20 mouse cellular contexts compared by ENCODE assay signal in genomic region chr14:25639120-25639758, GRCm38 (mm10). TPM values are rescaled to one million over a fixed set of nuclear protein-coding genes. Genes with fewer than 3 reads are reported as not detected.
A peak's percentile ranks its signal among the peaks of the same experiment; 100 is the strongest.
DNase-seq lines count a peak whose midpoint lies in the region; ATAC-seq and TF ChIP-seq lines count a peak whose summit lies in the region.
"Had no signal": no experiment of that assay in that cellular context is flagged by ENCODE, and none has a peak within 500 bp of the region (broad histone marks: within the 10 kb centered on the region; RNA-seq: fewer than 3 reads in every experiment).

No protein-coding gene starts in this region.

- intact Hi-C loops in heart, postnatal 14 days (cut with DNase I) = no loop called here

- H3K4me1 ChIP-seq in heart, embryonic 15.5 days (replicated peaks) = peaks cover 75% of the 10 kb centered on the region
- peaks cover 28% of the 10 kb centered on the region for H3K4me1 ChIP-seq in midbrain, embryonic 14.5 days (ENCODE audit: control insufficient read depth, insufficient read depth, low read length)
- H3K4me1 ChIP-seq in midbrain, embryonic 10.5 days = peaks cover 24% of the 10 kb centered on the region
- H3K4me1 ChIP-seq in CH12.LX (ENCODE audit: control insufficient read depth in 1 of 2, insufficient read depth in 2 of 2) = peaks cover 45 to 90% of the 10 kb centered on the region in 2 experiments

- H3K9me3 ChIP-seq in heart, embryonic 15.5 days (replicated peaks) = no peaks in the 10 kb centered on the region
- H3K9me3 ChIP-seq in midbrain, embryonic 14.5 days (ENCODE audit: control insufficient read depth, low read length) = no peaks in the 10 kb centered on the region
- no peaks in the 10 kb centered on the region for H3K9me3 ChIP-seq in midbrain, embryonic 10.5 days (replicated peaks)
- no peaks in the 10 kb centered on the region for H3K9me3 ChIP-seq in CH12.LX (replicated peaks; ENCODE audit: low read length)
- H3K9me3 ChIP-seq: forebrain, embryonic 13.5 days; hindbrain, embryonic 12.5 days; limb, embryonic 10.5 days; liver, embryonic 13.5 days had no signal

- H3K36me3 ChIP-seq in heart, embryonic 15.5 days = peaks cover 31% of the 10 kb centered on the region
- peaks cover 80% of the 10 kb centered on the region for H3K36me3 ChIP-seq in midbrain, embryonic 14.5 days (ENCODE audit: control insufficient read depth, insufficient read depth, low read length)
- H3K36me3 ChIP-seq in midbrain, embryonic 10.5 days = peaks cover 97% of the 10 kb centered on the region
- peaks cover 37 to 83% of the 10 kb centered on the region in 2 experiments for H3K36me3 ChIP-seq in CH12.LX (replicated peaks in 1 of 2; ENCODE audit: control insufficient read depth in 1 of 2, insufficient read depth in 1 of 2, low read length in 1 of 2)

- H3K4me2 ChIP-seq in heart, embryonic 15.5 days = no peak overlapping the region
- no peak overlapping the region for H3K4me2 ChIP-seq in midbrain, embryonic 14.5 days (ENCODE audit: low read length)
- 0 out of 2 replicates have a peak overlapping the region, but pooled peaks have one; percentile 16 for H3K4me2 ChIP-seq in CH12.LX (ENCODE audit: insufficient read depth, low read depth, poor library complexity, severe bottlenecking)
- H3K4me2 ChIP-seq: forebrain, embryonic 13.5 days; hindbrain, embryonic 12.5 days; liver, embryonic 13.5 days had no signal

- TF ChIP-seq POLR2A in CH12.LX (IDR thresholded peaks at IDR 0.05; ENCODE audit: low read depth, low read length) = no peak

- TF ChIP-seq CTCF in CH12.LX (conservative IDR thresholded peaks at IDR 0.05 in 1 of 2, IDR thresholded peaks at IDR 0.05 in 1 of 2; ENCODE audit: low read depth in 2 of 2, low read length in 2 of 2) = no peak

- no peaks in the 10 kb centered on the region for H3K27me3 ChIP-seq in heart, embryonic 15.5 days
- H3K27me3 ChIP-seq in midbrain, embryonic 14.5 days (ENCODE audit: control insufficient read depth, insufficient read depth, low read length) = no peaks in the 10 kb centered on the region
- H3K27me3 ChIP-seq in midbrain, embryonic 10.5 days (ENCODE audit: low read depth, poor library complexity, severe bottlenecking) = no peaks in the 10 kb centered on the region
- no peaks in the 10 kb centered on the region for H3K27me3 ChIP-seq in CH12.LX (replicated peaks)
- H3K27me3 ChIP-seq: forebrain, embryonic 13.5 days; hindbrain, embryonic 12.5 days; liver, embryonic 13.5 days had no signal

- in situ Hi-C loops in CH12.LX (cut with MboI; ENCODE audit: low pct_ligation_motif_present, low pct_unique_long_range_greater_than_20kb, low sequenced_read_pairs) = no loop called here

- dilution Hi-C loops in CH12.LX (cut with MboI; ENCODE audit: extremely low pct_ligation_motif_present, extremely low pct_unique_long_range_greater_than_20kb, low sequenced_read_pairs) = no loop called here

- TF ChIP-seq EP300 in CH12.LX (IDR thresholded peaks at IDR 0.05; ENCODE audit: low read length) = no peak

- H3K4me3 ChIP-seq in heart, embryonic 15.5 days = no peak overlapping the region
- no peak overlapping the region for H3K4me3 ChIP-seq in midbrain, embryonic 14.5 days (replicated peaks; ENCODE audit: low read depth, low read length)
- no peak overlapping the region for H3K4me3 ChIP-seq in midbrain, embryonic 10.5 days
- H3K4me3 ChIP-seq in CH12.LX (replicated peaks in 1 of 3; ENCODE audit: low read depth in 2 of 3, low read length in 2 of 3, poor library complexity in 1 of 3) = no peak overlapping the region
- H3K4me3 ChIP-seq: forebrain, embryonic 13.5 days; hindbrain, embryonic 12.5 days; left cerebral cortex, adult 2 months; limb, embryonic 10.5 days; liver, embryonic 13.5 days had no signal

- no peak for TF ChIP-seq RAD21 in CH12.LX (IDR thresholded peaks at IDR 0.05; ENCODE audit: low read depth, low read length)

- no peak for ATAC-seq in heart, embryonic 15.5 days (replicated peaks; ENCODE audit: insufficient number of reproducible peaks, insufficient read depth, low FRiP score, low read depth)
- no peak for ATAC-seq in midbrain, embryonic 14.5 days (ENCODE audit: low FRiP score, low TSS enrichment)
- ATAC-seq: forebrain, embryonic 13.5 days; inflammation-experienced regulatory T-cells, adult 6 months had no signal

- DNase-seq in heart, adult 11 months = peak; percentile 92
- DNase-seq in heart, adult 18-20 months = no peak
- DNase-seq in heart, postnatal 14 days = no peak
- DNase-seq in midbrain, embryonic 14.5 days = no peak
- no peak for DNase-seq in midbrain, embryonic 10.5 days (ENCODE audit: low spot score)
- no peak for DNase-seq in CH12.LX (ENCODE audit: extremely low read depth)
- DNase-seq in lung, adult 18-20 months = no peak
- DNase-seq: B cell, adult 2 months; cerebellum, adult 18-20 months; gastrocnemius, postnatal 10 days; kidney, postnatal 36 days; liver, embryonic 13.5 days; thymus, postnatal 25 days had no signal

- peak overlapping the region; percentile 85 for H3K27ac ChIP-seq in heart, embryonic 15.5 days
- 0 out of 2 replicates have a peak overlapping the region, but pooled peaks have one; percentile 26 for H3K27ac ChIP-seq in midbrain, embryonic 14.5 days (replicated peaks; ENCODE audit: low read depth, low read length)
- H3K27ac ChIP-seq in midbrain, embryonic 10.5 days (replicated peaks) = no peak overlapping the region
- H3K27ac ChIP-seq in CH12.LX (ENCODE audit: insufficient read depth, low read depth) = no peak overlapping the region
- H3K27ac ChIP-seq: forebrain, embryonic 13.5 days; hindbrain, embryonic 12.5 days; limb, embryonic 10.5 days; liver, embryonic 13.5 days; macrophage had no signal

- H3K79me2 ChIP-seq in CH12.LX (replicated peaks; ENCODE audit: control insufficient read depth, extremely low read depth, insufficient read depth, poor library complexity, severe bottlenecking) = no peaks in the 10 kb centered on the region; the same call in 1 of the 2 replicates

- 67% methylated on average over 11 of the region's 11 CpGs for WGBS in heart, embryonic 15.5 days
- 74% methylated on average over 11 of the region's 11 CpGs for WGBS in midbrain, embryonic 14.5 days
- 89% methylated on average over 11 of the region's 11 CpGs for WGBS in midbrain, embryonic 10.5 days

- H3K9ac ChIP-seq in heart, embryonic 15.5 days = no peak overlapping the region
- no peak overlapping the region for H3K9ac ChIP-seq in midbrain, embryonic 14.5 days (replicated peaks; ENCODE audit: low read length)
- no peak overlapping the region for H3K9ac ChIP-seq in CH12.LX (ENCODE audit: insufficient read depth, low read depth)
- H3K9ac ChIP-seq: forebrain, embryonic 13.5 days; hindbrain, embryonic 12.5 days; liver, embryonic 13.5 days had no signal

TF ChIP-seq in CH12.LX, 34 proteins besides CTCF, POLR2A, EP300 and RAD21:
- TF ChIP-seq BHLHE40 (IDR thresholded peaks at IDR 0.05; ENCODE audit: low read depth, low read length) (0 out of 2 replicates have a peak, but pooled peaks have one; percentile 9), ZC3H11A (IDR thresholded peaks at IDR 0.05; ENCODE audit: low read depth, low read length) (no peak), POLR2AphosphoS2 (IDR thresholded peaks at IDR 0.05; ENCODE audit: low read depth, low read length) (no peak)

RNA-seq across cellular contexts. Expression of gene Ppif, which starts 54.7 kb away (rescaled TPM):
- 100 to 1,000 TPM; 287 to 306 TPM for total RNA-seq in heart, adult 18-20 months (2021)
- 102 and 108 TPM in 2 replicates for polyA plus RNA-seq in heart, embryonic 15.5 days (2015; fragmentation: Nextera tagmentation; extraction: Ambion mirVana)
- 100 to 1,000 TPM; 238 to 261 TPM for total RNA-seq in heart, postnatal 14 days (2021)
- 28.0 and 29.4 TPM in 2 replicates for polyA plus RNA-seq in midbrain, embryonic 14.5 days (2014; fragmentation: Nextera tagmentation; extraction: Ambion mirVana)
- 54.7 and 56.1 TPM in 2 replicates for polyA plus RNA-seq in midbrain, embryonic 10.5 days (2016; fragmentation: Nextera tagmentation; extraction: Ambion mirVana)
- total RNA-seq in CH12.LX (2012; rRNA removed) (29.1 and 38.3 TPM in 2 replicates), CH12.LX (2014; rRNA removed) (50.3 and 52.9 TPM in 2 replicates)
- 99.3 and 106 TPM in 2 replicates for polyA plus RNA-seq in CH12.LX (2012; ENCODE audit: insufficient read length, low read depth)

Comparison
In these comparisons a context has a peak if more than half of its experiments do, and no peak if none do; other contexts are left out.
1. H3K27ac ChIP-seq: peak in heart, embryonic 15.5 days (single experiment) and midbrain, embryonic 14.5 days (single experiment); none in midbrain, embryonic 10.5 days (single experiment) and CH12.LX (single experiment).